Comparison of ENCODE assay signal across 21 mouse cellular contexts in the genomic region with DNA sequence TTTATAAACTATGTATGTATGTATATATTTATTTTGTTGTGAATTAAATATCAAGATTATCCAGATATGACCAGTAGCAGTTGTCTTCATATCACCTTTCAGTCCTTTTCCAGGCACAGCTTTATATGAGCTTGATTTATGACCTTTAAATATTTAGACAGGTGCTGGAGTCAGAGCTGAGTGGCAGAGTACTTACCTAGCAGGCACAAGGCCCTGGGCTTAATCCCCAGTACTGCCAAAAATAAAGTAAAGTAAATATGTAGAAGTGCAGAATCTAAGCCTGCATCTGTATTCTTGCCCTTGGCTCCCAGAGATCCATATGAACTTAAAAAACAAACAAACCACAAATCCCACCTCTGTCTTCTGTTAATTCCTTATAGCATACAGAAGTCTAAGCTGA.
"Had no signal": no experiment of that assay in that cellular context is flagged by ENCODE, and none has a peak within 500 bp of the region (broad histone marks: within the 10 kb centered on the region; RNA-seq: fewer than 3 reads in every experiment).

No protein-coding gene starts in this region.

- H3K4me2 ChIP-seq: liver, embryonic 11.5 days; liver, embryonic 13.5 days; liver, embryonic 15.5 days; lung, embryonic 14.5 days; midbrain, embryonic 11.5 days; neural tube, embryonic 12.5 days had no signal

- H3K4me1 ChIP-seq: neural tube, embryonic 12.5 days had no signal

- H3K9me3 ChIP-seq: liver, embryonic 13.5 days; liver, embryonic 15.5 days; megakaryocyte, embryonic 14.5 days; neural tube, embryonic 12.5 days had no signal

- H3K4me3 ChIP-seq: liver, embryonic 13.5 days; liver, embryonic 15.5 days; megakaryocyte, embryonic 14.5 days; myocyte; neural tube, embryonic 12.5 days had no signal

- H3K27ac ChIP-seq: liver, embryonic 13.5 days; liver, embryonic 15.5 days; macrophage; neural tube, embryonic 12.5 days had no signal

- H3K9ac ChIP-seq: liver, embryonic 13.5 days; liver, embryonic 15.5 days; liver, postnatal 0 days; lung, embryonic 14.5 days; neural tube, embryonic 12.5 days had no signal

- H3K27me3 ChIP-seq: megakaryocyte, embryonic 14.5 days; neural tube, embryonic 12.5 days had no signal

- ATAC-seq: liver, postnatal 0 days; midbrain, embryonic 16.5 days had no signal

- H3K36me3 ChIP-seq: liver, embryonic 13.5 days; liver, embryonic 15.5 days; neural tube, embryonic 12.5 days had no signal

- DNase-seq: liver, embryonic 13.5 days; liver, postnatal 0 days; lung, embryonic 14.5 days; lung, postnatal 14 days; midbrain, embryonic 14.5 days; retina, postnatal 1 day; right cerebral cortex, adult 18-20 months; right cerebral cortex, postnatal 25 days; right cerebral cortex, postnatal 4 days; spleen, adult 18-20 months; thymus, adult 2 months; thymus, postnatal 25 days; thymus, postnatal 4 days had no signal
